Mouse (Mus musculus): ENCODE results near the gene Kcnn3.

Gene Kcnn3

GRCm38 (mm10) chr3:89688694-89689581, 169.0 kb downstream of the Kcnn3 start:
- peak; percentile 90 for DNase-seq

GRCm38 (mm10) chr3:89691776-89692175, 171.8 kb downstream of the Kcnn3 start:
- no peak for DNase-seq

- no peak for DNase-seq
Observed at GRCm38 (mm10) chr3:89696152-89696821, 176.3 kb downstream of the Kcnn3 start.

- DNase-seq = no peak
Observed at GRCm38 (mm10) chr3:89698958-89699357, 179.0 kb downstream of the Kcnn3 start.

GRCm38 (mm10) chr3:89700461-89700860, 180.5 kb downstream of the Kcnn3 start:
- DNase-seq = no peak

- no peak for DNase-seq
Observed at GRCm38 (mm10) chr3:89703596-89703995, 183.6 kb downstream of the Kcnn3 start.

- DNase-seq = no peak
Observed at GRCm38 (mm10) chr3:89704064-89704463, 184.1 kb downstream of the Kcnn3 start.

GRCm38 (mm10) chr3:89714359-89715206, 194.6 kb downstream of the Kcnn3 start, which contains the start of gene Adar:
Gene Adar (plus strand): TSS chr3:89715022.
- peak; percentile 84 for DNase-seq

GRCm38 (mm10) chr3:89715207-89715966, 195.4 kb downstream of the Kcnn3 start:
- no peak for DNase-seq

- no peak for DNase-seq
Observed at GRCm38 (mm10) chr3:89715967-89716256, 195.9 kb downstream of the Kcnn3 start.

- no peak for DNase-seq
Observed at GRCm38 (mm10) chr3:89722032-89722431, 202.1 kb downstream of the Kcnn3 start.

GRCm38 (mm10) chr3:89723400-89724084, 203.6 kb downstream of the Kcnn3 start:
- no peak for DNase-seq

All from thymus, postnatal 4 days (tissue).